In the genomic region with DNA sequence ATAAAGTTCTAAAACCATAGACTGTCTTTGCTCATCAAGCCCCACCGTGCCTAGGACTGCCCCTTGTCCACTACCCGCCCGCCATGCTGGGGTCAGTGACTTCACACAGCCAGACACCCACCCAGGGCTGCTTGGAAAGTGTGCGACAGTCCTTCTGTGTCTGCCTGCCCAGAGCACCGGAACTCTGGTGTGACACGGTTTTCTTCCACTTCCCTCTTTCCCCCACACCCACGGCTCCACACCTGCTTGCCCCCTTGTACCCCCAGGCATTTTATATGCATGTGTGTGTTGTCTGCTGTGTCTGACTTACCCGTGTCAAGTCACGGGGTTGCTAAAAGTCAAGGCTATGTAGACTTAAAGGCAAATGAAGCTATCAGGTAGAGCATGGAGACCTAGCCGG, we compare ENCODE assay signal across 23 mouse cellular contexts. TPM values are rescaled to one million over a fixed set of nuclear protein-coding genes. Genes with fewer than 3 reads are reported as not detected.
DNase-seq lines count a peak whose midpoint lies in the region; ATAC-seq and TF ChIP-seq lines count a peak whose summit lies in the region.
"Had no signal": no experiment of that assay in that cellular context is flagged by ENCODE, and none has a peak within 500 bp of the region (broad histone marks: within the 10 kb centered on the region; RNA-seq: fewer than 3 reads in every experiment).

No protein-coding gene starts in this region.

- no peaks in the 10 kb centered on the region for H3K27me3 ChIP-seq in forebrain, embryonic 11.5 days (ENCODE audit: control insufficient read depth, insufficient read depth, low read length)
- H3K27me3 ChIP-seq in forebrain, embryonic 10.5 days (ENCODE audit: poor library complexity, severe bottlenecking): peaks cover 30% of the 10 kb centered on the region
- peaks cover 2% of the 10 kb centered on the region for H3K27me3 ChIP-seq in CH12.LX (replicated peaks)
- no peaks in the 10 kb centered on the region for H3K27me3 ChIP-seq in spleen, adult 2 months (ENCODE audit: control insufficient read depth, insufficient read depth, low read length)
- no peaks in the 10 kb centered on the region for H3K27me3 ChIP-seq in stomach, postnatal 0 days (ENCODE audit: control insufficient read depth, insufficient read depth, low read length)

- 92% methylated on average over 10 of the region's 10 CpGs for WGBS in forebrain, embryonic 11.5 days
- 92% methylated on average over 10 of the region's 10 CpGs for WGBS in forebrain, embryonic 10.5 days
- 11% methylated on average over 10 of the region's 10 CpGs for WGBS in spleen, adult 2 months
- 76% methylated on average over 10 of the region's 10 CpGs for WGBS in stomach, postnatal 0 days

- no peak for TF ChIP-seq RAD21 in CH12.LX (IDR thresholded peaks at IDR 0.05; ENCODE audit: low read depth, low read length)

- no peak overlapping the region for H3K27ac ChIP-seq in forebrain, embryonic 11.5 days (ENCODE audit: low read depth, low read length)
- no peak overlapping the region; the same call in 1 of the 2 replicates for H3K27ac ChIP-seq in forebrain, embryonic 10.5 days
- no peak overlapping the region for H3K27ac ChIP-seq in CH12.LX (ENCODE audit: insufficient read depth, low read depth)
- H3K27ac ChIP-seq in spleen, adult 2 months (ENCODE audit: insufficient read depth, low read length): 0 out of 2 replicates have a peak overlapping the region, but pooled peaks have one; percentile 1
- no peak overlapping the region for H3K27ac ChIP-seq in stomach, postnatal 0 days (replicated peaks)
- H3K27ac ChIP-seq: forebrain, embryonic 12.5 days; heart, embryonic 15.5 days; layer of hippocampus, adult 2 months had no signal

- ATAC-seq in forebrain, embryonic 11.5 days (replicated peaks; ENCODE audit: low FRiP score): no peak
- no peak for ATAC-seq in stomach, postnatal 0 days (ENCODE audit: low FRiP score, low TSS enrichment)
- ATAC-seq: inflammation-experienced regulatory T-cells, adult 6 months had no signal

- no peak for TF ChIP-seq CTCF in CH12.LX (conservative IDR thresholded peaks at IDR 0.05 in 1 of 2, IDR thresholded peaks at IDR 0.05 in 1 of 2; ENCODE audit: low read depth in 2 of 2, low read length in 2 of 2)
- no peak for TF ChIP-seq CTCF in spleen, adult 2 months (IDR thresholded peaks at IDR 0.05; ENCODE audit: extremely low read depth, insufficient read depth, insufficient read length, insufficient replicate concordance)
- TF ChIP-seq CTCF in stomach, postnatal 0 days (IDR thresholded peaks at IDR 0.05; ENCODE audit: low read depth): no peak

- H3K4me1 ChIP-seq in forebrain, embryonic 11.5 days (replicated peaks; ENCODE audit: control insufficient read depth, insufficient read depth, low read length): peaks cover 3% of the 10 kb centered on the region
- peaks cover 20% of the 10 kb centered on the region for H3K4me1 ChIP-seq in forebrain, embryonic 10.5 days
- H3K4me1 ChIP-seq in CH12.LX (ENCODE audit: control insufficient read depth in 1 of 2, insufficient read depth in 2 of 2): peaks cover 8 to 52% of the 10 kb centered on the region in 2 experiments
- H3K4me1 ChIP-seq in spleen, adult 2 months (ENCODE audit: control insufficient read depth, insufficient read depth, insufficient read length): peaks cover 13% of the 10 kb centered on the region; the same call in 1 of the 2 replicates
- no peaks in the 10 kb centered on the region for H3K4me1 ChIP-seq in stomach, postnatal 0 days (replicated peaks; ENCODE audit: control insufficient read depth, insufficient read depth)
- H3K4me1 ChIP-seq: heart, embryonic 15.5 days had no signal

- no peak overlapping the region for H3K4me3 ChIP-seq in forebrain, embryonic 11.5 days (ENCODE audit: low read depth, low read length)
- H3K4me3 ChIP-seq in forebrain, embryonic 10.5 days: no peak overlapping the region
- H3K4me3 ChIP-seq in CH12.LX (replicated peaks in 1 of 3; ENCODE audit: low read depth in 2 of 3, low read length in 2 of 3, poor library complexity in 1 of 3): no peak overlapping the region
- H3K4me3 ChIP-seq in spleen, adult 2 months (ENCODE audit: extremely low read depth, insufficient read depth, insufficient read length): peak overlapping the region; percentile 22; the same call in 1 of the 2 replicates
- H3K4me3 ChIP-seq in stomach, postnatal 0 days (ENCODE audit: low read depth, low read length): no peak overlapping the region
- H3K4me3 ChIP-seq: forebrain, embryonic 12.5 days; heart, embryonic 15.5 days; layer of hippocampus, adult 2 months had no signal

- dilution Hi-C loops in CH12.LX (cut with MboI; ENCODE audit: extremely low pct_ligation_motif_present, extremely low pct_unique_long_range_greater_than_20kb, low sequenced_read_pairs): no loop called here

- peak; percentile 39 for DNase-seq in forebrain, embryonic 11.5 days (ENCODE audit: low spot score)
- no peak for DNase-seq in forebrain, embryonic 10.5 days (ENCODE audit: extremely low spot score, low spot score)
- no peak for DNase-seq in CH12.LX (ENCODE audit: extremely low read depth)
- DNase-seq in spleen, adult 2 months (ENCODE audit: low read depth in 1 of 2, low spot score in 2 of 2): peak; percentile 22 to 33
- peak; percentile 51 for DNase-seq in thymus, postnatal 14 days
- DNase-seq in lung, postnatal 4 days: no peak
- no peak for DNase-seq in kidney, postnatal 4 days
- no peak for DNase-seq in stomach, postnatal 0 days (ENCODE audit: low spot score)
- DNase-seq: cerebellum, adult 11-12 months; cerebellum, postnatal 14 days; heart, adult 18-20 months; kidney, adult 2 months; kidney, postnatal 10 days; liver; lung, postnatal 14 days had no signal

- no peak overlapping the region for H3K9ac ChIP-seq in forebrain, embryonic 11.5 days (ENCODE audit: low read length)
- H3K9ac ChIP-seq in CH12.LX (ENCODE audit: insufficient read depth, low read depth): no peak overlapping the region
- H3K9ac ChIP-seq in stomach, postnatal 0 days (ENCODE audit: low read length): no peak overlapping the region
- H3K9ac ChIP-seq: forebrain, embryonic 12.5 days; heart, embryonic 15.5 days had no signal

- H3K9me3 ChIP-seq in forebrain, embryonic 11.5 days (ENCODE audit: control insufficient read depth, low read length): peaks cover 3% of the 10 kb centered on the region; the same call in 1 of the 2 replicates
- H3K9me3 ChIP-seq in forebrain, embryonic 10.5 days: peaks cover 4% of the 10 kb centered on the region; the same call in 1 of the 2 replicates
- peaks cover 9% of the 10 kb centered on the region for H3K9me3 ChIP-seq in CH12.LX (replicated peaks; ENCODE audit: low read length)
- H3K9me3 ChIP-seq in stomach, postnatal 0 days (ENCODE audit: control insufficient read depth, low read length): no peaks in the 10 kb centered on the region
- H3K9me3 ChIP-seq: forebrain, embryonic 12.5 days; heart, embryonic 15.5 days had no signal

- H3K79me2 ChIP-seq in CH12.LX (replicated peaks; ENCODE audit: control insufficient read depth, extremely low read depth, insufficient read depth, poor library complexity, severe bottlenecking): no peaks in the 10 kb centered on the region

- in situ Hi-C loops in CH12.LX (cut with MboI; ENCODE audit: low pct_ligation_motif_present, low pct_unique_long_range_greater_than_20kb, low sequenced_read_pairs): loop anchor here (25.0 kb wide), 1 partner anchor 420 kb away; the partner anchor contains the start of gene Adam4

- TF ChIP-seq EP300 in CH12.LX (IDR thresholded peaks at IDR 0.05; ENCODE audit: low read length): no peak; the same call in 1 of the 2 replicates
- TF ChIP-seq EP300 in stomach, postnatal 0 days (optimal IDR thresholded peaks at IDR 0.05): no peak

- no peak for TF ChIP-seq POLR2A in CH12.LX (IDR thresholded peaks at IDR 0.05; ENCODE audit: low read depth, low read length)
- no peak for TF ChIP-seq POLR2A in spleen, adult 2 months (IDR thresholded peaks at IDR 0.05; ENCODE audit: low read depth, low read length)

- no peaks in the 10 kb centered on the region for H3K36me3 ChIP-seq in forebrain, embryonic 11.5 days (ENCODE audit: control insufficient read depth, insufficient read depth, low read length)
- H3K36me3 ChIP-seq in forebrain, embryonic 10.5 days (replicated peaks): no peaks in the 10 kb centered on the region
- no peaks in the 10 kb centered on the region for H3K36me3 ChIP-seq in CH12.LX (replicated peaks in 1 of 2; ENCODE audit: control insufficient read depth in 1 of 2, insufficient read depth in 1 of 2, low read length in 1 of 2)
- H3K36me3 ChIP-seq in spleen, adult 2 months (ENCODE audit: control insufficient read depth, insufficient read depth, low read length): no peaks in the 10 kb centered on the region
- no peaks in the 10 kb centered on the region for H3K36me3 ChIP-seq in stomach, postnatal 0 days (ENCODE audit: control insufficient read depth, insufficient read depth, low read length)
- H3K36me3 ChIP-seq: forebrain, embryonic 12.5 days; heart, embryonic 15.5 days had no signal

- no peak overlapping the region for H3K4me2 ChIP-seq in forebrain, embryonic 11.5 days (ENCODE audit: low read depth, low read length, severe bottlenecking)
- H3K4me2 ChIP-seq in CH12.LX (ENCODE audit: insufficient read depth, low read depth, poor library complexity, severe bottlenecking): peak overlapping the region; percentile 40; the same call in 1 of the 2 replicates
- H3K4me2 ChIP-seq in stomach, postnatal 0 days (replicated peaks; ENCODE audit: low read depth): no peak overlapping the region
- H3K4me2 ChIP-seq: forebrain, embryonic 12.5 days; heart, embryonic 15.5 days had no signal

RNA-seq across cellular contexts. Expression of gene Slc10a1, which starts 23.3 kb away (rescaled TPM):
- 0.63 and 0.67 TPM in 2 replicates for polyA plus RNA-seq in forebrain, embryonic 11.5 days (2014; fragmentation: Nextera tagmentation; extraction: Ambion mirVana)
- 0.60 and 0.79 TPM in 2 replicates for polyA plus RNA-seq in forebrain, embryonic 10.5 days (2016; fragmentation: Nextera tagmentation; extraction: Ambion mirVana)
- total RNA-seq in CH12.LX (2012; rRNA removed) (0.13 TPM in 2 replicates), CH12.LX (2014; rRNA removed) (not detected in 2 replicates)
- polyA plus RNA-seq in CH12.LX (2012; ENCODE audit: insufficient read length, low read depth): 0.20 and 0.23 TPM in 2 replicates
- polyA plus RNA-seq in spleen, adult 2 months (2012; rRNA removed): not detected in 2 replicates
- polyA plus RNA-seq in stomach, postnatal 0 days (2015; fragmentation: Nextera tagmentation; extraction: Ambion mirVana): 0.58 and 1.1 TPM in 2 replicates
- total RNA-seq: adrenal gland, postnatal 36 days; heart, adult 18-20 months; layer of hippocampus, adult 2 months; left cerebral cortex, postnatal 36 days had no signal
- polyA plus RNA-seq: frontal cortex, adult 2 months; small intestine, adult 2 months had no signal

RNA-seq across cellular contexts. Expression of gene Smoc1, which starts 34.8 kb away (rescaled TPM):
- 6.7 and 6.8 TPM in 2 replicates for polyA plus RNA-seq in forebrain, embryonic 11.5 days (2014; fragmentation: Nextera tagmentation; extraction: Ambion mirVana)
- polyA plus RNA-seq in forebrain, embryonic 10.5 days (2016; fragmentation: Nextera tagmentation; extraction: Ambion mirVana): 14.9 and 15.9 TPM in 2 replicates
- total RNA-seq in CH12.LX (2012; rRNA removed): 11.5 and 11.6 TPM in 2 replicates
- total RNA-seq in CH12.LX (2014; rRNA removed): 11.0 and 11.2 TPM in 2 replicates
- polyA plus RNA-seq in CH12.LX (2012; ENCODE audit: insufficient read length, low read depth): 23.0 and 23.5 TPM in 2 replicates
- polyA plus RNA-seq in spleen, adult 2 months (2012; rRNA removed): 0.51 and 0.79 TPM in 2 replicates
- 0.65 and 1.0 TPM in 2 replicates for polyA plus RNA-seq in stomach, postnatal 0 days (2015; fragmentation: Nextera tagmentation; extraction: Ambion mirVana)

RNA-seq across cellular contexts. Expression of gene Srsf5, which starts 46.5 kb away (rescaled TPM):
- 436 and 461 TPM in 2 replicates for polyA plus RNA-seq in forebrain, embryonic 11.5 days (2014; fragmentation: Nextera tagmentation; extraction: Ambion mirVana)
- 538 and 563 TPM in 2 replicates for polyA plus RNA-seq in forebrain, embryonic 10.5 days (2016; fragmentation: Nextera tagmentation; extraction: Ambion mirVana)
- total RNA-seq in CH12.LX (2012; rRNA removed) (260 and 311 TPM in 2 replicates), CH12.LX (2014; rRNA removed) (459 and 511 TPM in 2 replicates)
- polyA plus RNA-seq in CH12.LX (2012; ENCODE audit: insufficient read length, low read depth): 549 and 597 TPM in 2 replicates
- 256 and 270 TPM in 2 replicates for polyA plus RNA-seq in spleen, adult 2 months (2012; rRNA removed)
- polyA plus RNA-seq in stomach, postnatal 0 days (2015; fragmentation: Nextera tagmentation; extraction: Ambion mirVana): 283 and 303 TPM in 2 replicates

Comparison
In these comparisons a context has a peak if more than half of its experiments do, and no peak if none do; other contexts are left out.
1. DNase-seq: peak in forebrain, embryonic 11.5 days (single experiment), spleen, adult 2 months (2 of 2) and thymus, postnatal 14 days (single experiment); none in forebrain, embryonic 10.5 days (single experiment), CH12.LX (single experiment), lung, postnatal 4 days (0 of 2), kidney, postnatal 4 days (0 of 2) and stomach, postnatal 0 days (single experiment).